Mouse (Mus musculus) heart, postnatal 25 days (tissue): ENCODE measurements around the gene Tfb1m. TPM values are rescaled to one million over a fixed set of nuclear protein-coding genes. Genes with fewer than 3 reads are reported as not detected.

Experiments
- DNase-seq: peaks from one replicate; pipeline ENCODE4 v3.0.0; 2022; ENCODE audit warnings: low spot score
- intact Hi-C: fragments of 180-260 bp; cut with DNase I; formaldehyde crosslinking; loops from one replicate; pipeline ENCODE4 v1.15.1; 2025
- total RNA-seq, 2 experiments: library from RNA; stranded (reverse); gene quantifications; 2 replicates each; pipeline ENCODE4 v1.2.3; 2021

Gene Tfb1m
- total RNA-seq: 10 to 100 TPM in 1 of 2 experiments, 1 to 10 TPM in 1; 9.9 to 11.7 TPM

DNA sequence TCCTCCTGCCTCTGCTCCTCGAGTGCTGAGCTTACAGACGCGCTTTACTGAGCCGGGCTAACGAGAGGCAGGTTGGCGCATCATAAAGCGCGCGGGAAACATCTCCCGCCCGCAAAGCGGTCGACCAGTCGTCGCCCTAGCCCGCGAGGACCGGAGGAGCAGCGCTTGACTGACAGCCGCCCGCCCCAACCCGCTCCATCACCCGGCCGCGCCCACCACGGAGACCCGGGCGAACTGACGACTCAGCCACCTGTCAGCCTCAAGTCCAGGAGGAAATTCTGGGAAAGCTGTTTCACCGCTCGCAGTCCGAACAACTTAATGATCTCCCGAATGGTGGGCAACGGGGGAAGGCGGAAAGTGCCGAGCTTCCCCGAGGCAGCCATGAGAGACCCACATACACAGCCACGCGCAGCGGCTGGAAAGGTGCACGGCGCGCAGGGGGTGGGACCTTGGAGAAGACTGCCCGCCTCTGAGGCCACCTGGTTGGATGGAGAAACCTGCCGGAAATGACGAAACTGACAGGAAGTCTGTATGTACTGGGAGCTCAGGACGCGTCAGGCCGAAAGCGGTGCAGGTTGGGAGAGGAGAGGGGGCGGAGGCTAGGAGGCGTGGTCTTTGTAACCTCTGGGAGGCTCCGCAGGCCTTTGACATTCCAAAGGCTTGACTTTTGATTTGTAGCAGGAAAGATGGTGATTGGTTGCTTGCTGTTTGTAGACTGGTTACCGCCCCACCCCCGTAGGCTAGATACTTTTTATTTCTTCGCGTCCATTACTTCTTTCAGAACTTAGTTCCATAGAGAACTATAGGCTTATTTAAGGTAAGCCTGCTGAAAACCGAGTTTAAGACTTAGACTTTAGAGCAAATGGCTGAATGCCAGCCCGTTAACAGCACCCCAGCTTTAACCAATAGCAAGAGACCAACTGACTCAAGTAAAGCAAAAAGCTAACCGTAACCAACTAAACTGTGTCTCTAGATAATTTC is at the start of gene Tfb1m:
Tfb1m (minus strand) TSS at position 451 of the 981 bp plus-strand sequence.
- peak; percentile 96 for DNase-seq
- intact Hi-C loops: no loop called here

- no peak for DNase-seq
- intact Hi-C loops: no loop called here
Observed at GRCm38 (mm10) chr17:3602954-3603672, 45.5 kb upstream of the Tfb1m start.

DNA sequence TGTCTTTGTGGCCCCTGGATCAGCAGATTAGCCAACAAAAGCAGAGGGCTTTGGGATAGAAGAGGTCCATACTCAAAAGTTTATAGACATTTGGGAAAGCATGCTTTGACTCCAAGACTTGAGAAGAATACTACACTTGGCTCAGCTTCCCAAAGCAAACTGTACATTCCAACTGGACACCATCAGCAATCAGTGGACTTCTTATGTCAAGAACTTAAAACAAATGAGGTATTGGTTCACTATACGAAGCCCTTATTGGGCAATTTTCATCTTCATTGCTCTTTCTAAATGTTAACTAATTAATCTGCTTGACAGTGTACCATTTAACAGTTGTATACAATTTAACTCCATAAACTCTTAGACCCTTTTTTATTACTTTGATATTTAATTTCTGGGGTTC is 40.8 kb upstream of the Tfb1m start:
- DNase-seq: no peak
- intact Hi-C loops: no loop called here

DNA sequence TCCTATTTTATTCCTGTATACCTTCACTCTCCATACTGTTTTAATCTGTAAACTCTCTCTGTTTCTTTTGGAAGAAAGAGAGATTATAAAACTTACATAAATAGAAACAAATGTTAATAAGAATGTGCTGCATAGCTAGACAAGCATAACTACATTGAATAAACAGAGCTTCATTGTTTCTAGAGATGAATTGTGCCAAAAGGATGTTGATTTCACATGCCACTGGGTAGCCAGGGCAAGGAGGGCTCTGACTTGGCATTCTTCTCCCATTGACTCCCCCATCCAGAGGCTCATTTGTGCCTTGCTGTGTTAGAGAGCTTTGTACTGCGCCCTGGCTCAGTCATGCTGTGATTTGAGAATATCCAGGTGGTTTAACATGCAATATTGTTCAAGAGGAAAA is 40.3 kb upstream of the Tfb1m start:
- intact Hi-C loops: loop anchor here (1.0 kb wide), 1 partner anchor 7 kb away; no protein-coding TSS in a partner anchor
- DNase-seq: no peak

DNA sequence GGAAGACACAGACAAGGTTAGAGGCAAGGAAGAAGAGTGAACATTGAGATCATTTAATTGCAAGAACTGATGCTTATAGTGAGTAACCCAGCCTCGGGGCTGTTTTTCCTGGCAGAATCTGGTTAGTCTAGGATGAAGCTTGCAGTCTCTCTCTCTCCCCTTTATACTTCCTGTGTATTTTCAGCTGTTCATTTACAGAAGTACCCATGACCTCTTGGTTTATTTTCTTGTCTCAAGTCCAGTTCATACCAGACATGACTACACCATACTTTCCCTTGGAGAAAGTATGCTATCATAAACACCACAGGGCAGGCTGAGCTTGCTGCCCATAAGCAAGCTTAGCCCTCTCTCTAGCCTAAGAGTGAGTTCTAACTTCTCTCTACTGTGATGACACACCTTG is 39.5 kb upstream of the Tfb1m start:
- DNase-seq: no peak
- intact Hi-C loops: loop anchor here (1.0 kb wide), 1 partner anchor 8 kb away; no protein-coding TSS in a partner anchor

- intact Hi-C loops: loop anchor here (2.0 to 10.0 kb wide), 3 partner anchors 220 to 1826 kb away; no protein-coding TSS in a partner anchor
- no peak for DNase-seq
Observed at GRCm38 (mm10) chr17:3570876-3571275, 13.3 kb upstream of the Tfb1m start.

GRCm38 (mm10) chr17:3562405-3562804 is 4.8 kb upstream of the Tfb1m start:
- DNase-seq: no peak
- intact Hi-C loops: no loop called here

DNA sequence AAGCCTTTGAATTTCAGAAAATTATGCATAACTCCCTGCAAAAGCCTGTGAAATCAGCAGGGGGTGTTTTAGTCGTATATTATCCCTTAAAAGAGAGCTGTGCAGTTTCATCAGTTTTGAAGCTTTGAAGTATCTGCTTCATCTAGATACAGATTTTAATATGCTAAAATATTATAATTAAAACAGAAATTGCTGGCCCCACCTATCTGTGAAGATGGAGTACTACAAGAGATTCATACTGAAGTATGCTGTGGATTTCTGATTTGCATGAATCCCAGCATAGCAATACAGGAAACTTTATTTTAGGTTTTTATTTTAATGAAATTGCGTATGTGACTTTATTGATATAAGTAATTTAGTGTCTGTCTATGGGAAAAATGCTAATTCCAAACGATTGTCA is 3.0 kb upstream of the Tfb1m start:
- intact Hi-C loops: no loop called here
- DNase-seq: no peak

DNA sequence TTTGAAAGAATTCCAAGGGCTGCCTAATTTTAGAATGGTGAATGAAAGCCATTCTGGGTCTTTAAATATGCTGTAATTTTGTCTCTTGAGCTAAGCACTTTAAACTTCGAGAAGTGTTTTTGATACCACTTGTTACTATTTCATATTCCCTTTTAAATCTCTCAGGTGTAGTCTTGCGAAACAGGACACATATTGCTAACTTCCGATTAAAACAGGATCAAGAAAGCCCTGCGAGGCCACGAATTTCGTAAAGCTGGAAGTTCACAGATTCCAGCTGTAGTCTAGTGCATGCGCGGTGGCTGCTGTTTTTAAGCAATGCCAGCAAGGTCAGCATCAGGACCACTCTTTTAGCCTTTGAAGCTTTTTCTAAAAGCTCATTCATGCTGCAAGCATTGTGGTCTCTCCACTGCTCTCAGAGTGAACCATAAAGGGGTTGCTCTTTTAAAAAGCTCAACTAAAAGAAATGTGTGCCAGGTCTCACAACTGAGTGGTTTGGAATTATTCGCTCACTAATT is 832 bp upstream of the Tfb1m start:
- DNase-seq: no peak
- intact Hi-C loops: no loop called here

GRCm38 (mm10) chr17:3556251-3556650 is 1.3 kb downstream of the Tfb1m start:
- intact Hi-C loops: no loop called here

GRCm38 (mm10) chr17:3547725-3548124 is 9.9 kb downstream of the Tfb1m start:
- no peak for DNase-seq
- intact Hi-C loops: no loop called here

More at GRCm38 (mm10) chr17:3556251-3556650, 1.3 kb downstream of the Tfb1m start:
- no peak for DNase-seq

- intact Hi-C loops: no loop called here
- no peak for DNase-seq
Observed at GRCm38 (mm10) chr17:3541033-3541432, 16.5 kb downstream of the Tfb1m start.

DNA sequence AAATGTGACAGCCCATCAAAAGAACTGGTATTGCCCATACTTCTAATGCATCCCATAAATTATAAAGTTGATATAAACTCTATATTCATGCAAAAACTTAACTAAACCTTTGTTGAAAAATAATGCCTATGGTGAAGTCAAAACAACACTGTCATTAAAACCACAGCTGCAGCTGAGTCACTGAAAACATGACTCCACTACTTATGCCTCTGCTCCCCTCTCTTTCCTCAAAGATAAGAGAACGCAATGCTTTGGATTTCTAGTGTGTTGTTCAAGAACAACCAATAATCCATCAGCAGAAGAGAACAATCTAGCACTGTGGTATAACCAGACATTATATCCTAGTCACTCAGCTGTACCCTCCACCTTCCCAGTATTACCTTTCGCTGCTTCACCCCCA is 17.3 kb downstream of the Tfb1m start:
- DNase-seq: no peak
- intact Hi-C loops: no loop called here

- intact Hi-C loops: no loop called here
- no peak for DNase-seq
Observed at GRCm38 (mm10) chr17:3533425-3533824, 24.2 kb downstream of the Tfb1m start.

DNA sequence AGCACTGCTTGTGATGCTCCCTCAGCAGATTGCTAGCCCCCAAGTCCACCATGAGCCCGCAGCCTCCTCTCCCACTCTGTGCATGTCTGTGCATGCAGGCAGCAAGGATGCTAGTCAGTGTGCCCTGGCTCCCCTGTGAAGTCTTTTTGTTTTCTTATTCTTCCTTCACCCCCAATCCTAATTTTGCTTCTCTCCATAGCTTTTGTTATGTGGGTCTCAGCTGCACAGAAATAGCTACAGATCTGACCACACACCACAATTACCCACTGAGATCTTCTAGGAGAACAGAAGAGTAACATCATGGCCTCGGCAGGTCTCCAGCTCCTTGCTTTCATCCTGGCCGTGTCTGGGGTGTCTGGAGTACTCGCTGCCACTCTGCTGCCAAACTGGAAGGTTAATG is 25.3 kb downstream of the Tfb1m start, which contains the start of gene Cldn20:
Cldn20 (plus strand) TSS at position 301 of the 400 bp plus-strand sequence.
- intact Hi-C loops: no loop called here
- DNase-seq: no peak

DNA sequence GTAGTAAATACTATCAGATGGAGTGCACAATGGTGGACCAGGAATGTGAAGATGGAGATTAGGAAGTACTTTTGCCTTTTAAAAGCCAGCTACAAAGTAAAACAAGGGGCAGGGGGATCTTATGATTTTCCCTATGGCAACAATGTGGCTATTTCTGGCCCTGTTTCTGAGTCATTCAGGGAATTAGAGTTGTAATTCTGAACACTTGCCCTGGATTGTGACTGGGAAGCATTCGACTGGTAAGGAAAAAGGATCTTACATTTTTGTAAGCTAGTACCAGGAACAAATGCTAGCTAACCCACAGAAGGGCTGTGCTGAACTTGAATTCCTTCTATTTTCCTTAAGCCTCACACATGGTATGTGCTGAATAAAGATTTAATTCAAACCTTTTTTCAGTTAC is 25.9 kb downstream of the Tfb1m start:
- intact Hi-C loops: no loop called here
- DNase-seq: no peak

GRCm38 (mm10) chr17:3530549-3530948 is 27.0 kb downstream of the Tfb1m start:
- no peak for DNase-seq
- intact Hi-C loops: no loop called here

- DNase-seq: no peak
- intact Hi-C loops: no loop called here
Observed at GRCm38 (mm10) chr17:3529523-3529922, 28.1 kb downstream of the Tfb1m start.

DNA sequence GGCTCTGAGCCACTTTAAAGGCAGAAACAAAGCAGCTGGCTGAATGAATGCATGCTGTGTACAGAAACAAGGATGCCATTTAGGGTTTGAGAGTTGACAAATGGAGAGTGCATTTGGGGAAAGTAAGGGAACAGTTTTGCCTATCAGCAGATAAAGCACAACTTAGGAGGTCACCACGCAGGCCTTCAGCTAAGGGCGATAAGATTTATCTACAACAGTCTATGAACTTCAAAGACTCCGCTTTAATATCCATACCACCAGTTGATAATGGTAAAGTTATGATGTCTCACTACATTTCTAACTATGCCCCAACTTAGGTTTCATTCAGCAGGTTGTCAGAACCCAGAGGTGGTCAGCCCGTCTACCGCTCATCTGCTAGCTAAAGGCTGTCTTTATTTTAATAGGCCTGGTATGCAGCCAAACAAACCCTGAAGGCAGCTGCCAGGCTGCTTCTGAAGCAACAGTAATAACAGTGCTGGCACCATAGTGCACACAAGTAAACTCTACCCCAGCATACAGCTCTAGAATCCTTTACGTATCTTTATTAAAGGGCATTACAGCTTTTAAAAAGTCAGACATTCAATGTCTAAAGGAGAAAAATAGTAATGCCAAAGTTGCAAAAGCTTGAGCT is 29.6 kb downstream of the Tfb1m start:
- no peak for DNase-seq
- intact Hi-C loops: no loop called here

- intact Hi-C loops: no loop called here
- DNase-seq: no peak
Observed at GRCm38 (mm10) chr17:3520344-3520743, 37.2 kb downstream of the Tfb1m start.
